Mouse (Mus musculus) forebrain, embryonic 14.5 days (tissue): ENCODE measurements around the gene Rnf11. TPM values are rescaled to one million over a fixed set of nuclear protein-coding genes. Genes with fewer than 3 reads are reported as not detected.

Experiments used
- ATAC-seq: fragments of 200-750 bp; cut with Nextera tagmentation; 2 replicates; pipeline ENCODE4 v1.8.0; 2017; ENCODE audit warnings: mild to moderate bottlenecking, moderate library complexity
- DNase-seq: peaks from one replicate; pipeline ENCODE4 v3.0.0-alpha.2; 2015; ENCODE audit warnings: low spot score
- H3K27ac ChIP-seq: fragments of 300-500 bp; sonication (generic); 2 replicates; pipeline ENCODE4 v1.5.1; 2014; ENCODE audit warnings: low read depth, mild to moderate bottlenecking, control low read depth, low read length, moderate library complexity
- H3K27me3 ChIP-seq: fragments of 300-500 bp; sonication (generic); replicated peaks from 2 replicates; pipeline ENCODE4 v1.6.1; 2014; ENCODE audit warnings: low read length, control low read depth, mixed read lengths; ENCODE audit not compliant: control insufficient read depth, insufficient read depth
- H3K36me3 ChIP-seq: fragments of 300-500 bp; sonication (generic); 2 replicates; pipeline ENCODE4 v1.6.1; 2014; ENCODE audit warnings: low read length, control low read depth; ENCODE audit not compliant: control insufficient read depth, insufficient read depth
- H3K4me1 ChIP-seq: fragments of 300-500 bp; sonication (generic); 2 replicates; pipeline ENCODE4 v1.6.1; 2014; ENCODE audit warnings: antibody characterized with exemption, low read length, control low read depth; ENCODE audit not compliant: control insufficient read depth, insufficient read depth
- H3K4me2 ChIP-seq: fragments of 300-500 bp; sonication (generic); 2 replicates; pipeline ENCODE4 v1.6.1; 2014; ENCODE audit warnings: mild to moderate bottlenecking, control low read depth, low read length
- H3K4me3 ChIP-seq: fragments of 300-500 bp; sonication (generic); 2 replicates; pipeline ENCODE4 v1.5.1; 2014; ENCODE audit warnings: low read depth, low read length, control low read depth
- H3K9ac ChIP-seq: fragments of 300-500 bp; sonication (generic); 2 replicates; pipeline ENCODE4 v1.6.1; 2014; ENCODE audit warnings: mild to moderate bottlenecking, low read length, control low read depth, moderate library complexity
- H3K9me3 ChIP-seq: fragments of 300-500 bp; sonication (generic); replicated peaks from 2 replicates; pipeline ENCODE4 v1.6.1; 2016; ENCODE audit warnings: low read length, control low read depth, mixed read lengths; ENCODE audit not compliant: control insufficient read depth
- WGBS: fragments of 180-500 bp; shearing (Covaris S2); extraction: QIAGEN DNeasy Blood & Tissue Kit; methylation state at CpG from one replicate; pipeline ENCODE4 v1.1.7; 2014; 5-methylcytosine and 5-hydroxymethylcytosine counted together
- polyA plus RNA-seq: library from polyadenylated mRNA; unstranded; fragments of >200 nt; fragmentation: Nextera tagmentation; extraction: Ambion mirVana; gene quantifications from 2 replicates; pipeline ENCODE4 v1.2.1, GENCODE M21; 2014

Rnf11 gene
- polyA plus RNA-seq, 1 experiment from 2014 or later = 74.1 TPM

- H3K4me3 ChIP-seq = no peak overlapping the region
- 94% methylated on average over 7 of the region's 7 CpGs for WGBS
- DNase-seq = no peak
Observed at GRCm38 (mm10) chr4:109430250-109430649, 54.3 kb downstream of the Rnf11 start.

GRCm38 (mm10) chr4:109427058-109427457 lies 57.5 kb downstream of the Rnf11 start:
- DNase-seq = no peak
- Histone ChIP-seq H3K27ac (no peak overlapping the region), H3K27me3 (no peaks in the 10 kb centered on the region), H3K4me2 (no peak overlapping the region), H3K4me3 (no peak overlapping the region), H3K9me3 (no peaks in the 10 kb centered on the region), H3K4me1 (no peaks in the 10 kb centered on the region), H3K36me3 (no peaks in the 10 kb centered on the region), H3K9ac (no peak overlapping the region)
- WGBS = 79% methylated on average over 1 of the region's 1 CpGs
- ATAC-seq = no peak

More at GRCm38 (mm10) chr4:109430250-109430649, 54.3 kb downstream of the Rnf11 start:
- Histone ChIP-seq H3K9me3 (no peaks in the 10 kb centered on the region), H3K9ac (no peak overlapping the region), H3K27ac (no peak overlapping the region), H3K4me1 (no peaks in the 10 kb centered on the region), H3K4me2 (no peak overlapping the region), H3K36me3 (no peaks in the 10 kb centered on the region), H3K27me3 (no peaks in the 10 kb centered on the region)
- ATAC-seq = no peak

GRCm38 (mm10) chr4:109423438-109423837 lies 61.1 kb downstream of the Rnf11 start:
- Histone ChIP-seq H3K4me1 (no peaks in the 10 kb centered on the region), H3K27ac (no peak overlapping the region), H3K4me3 (no peak overlapping the region), H3K9me3 (no peaks in the 10 kb centered on the region), H3K36me3 (no peaks in the 10 kb centered on the region), H3K27me3 (no peaks in the 10 kb centered on the region), H3K9ac (no peak overlapping the region), H3K4me2 (no peak overlapping the region)
- 67% methylated on average over 2 of the region's 2 CpGs for WGBS
- ATAC-seq (no peak), DNase-seq (no peak)

- no peak for ATAC-seq
- Histone ChIP-seq H3K27ac (no peak overlapping the region), H3K4me2 (no peak overlapping the region), H3K27me3 (no peaks in the 10 kb centered on the region), H3K9me3 (no peaks in the 10 kb centered on the region), H3K9ac (no peak overlapping the region), H3K4me1 (no peaks in the 10 kb centered on the region), H3K4me3 (no peak overlapping the region), H3K36me3 (no peaks in the 10 kb centered on the region)
- no peak for DNase-seq
- 83% methylated on average over 6 of the region's 6 CpGs for WGBS
Observed at GRCm38 (mm10) chr4:109422436-109422835, 62.1 kb downstream of the Rnf11 start.

DNA sequence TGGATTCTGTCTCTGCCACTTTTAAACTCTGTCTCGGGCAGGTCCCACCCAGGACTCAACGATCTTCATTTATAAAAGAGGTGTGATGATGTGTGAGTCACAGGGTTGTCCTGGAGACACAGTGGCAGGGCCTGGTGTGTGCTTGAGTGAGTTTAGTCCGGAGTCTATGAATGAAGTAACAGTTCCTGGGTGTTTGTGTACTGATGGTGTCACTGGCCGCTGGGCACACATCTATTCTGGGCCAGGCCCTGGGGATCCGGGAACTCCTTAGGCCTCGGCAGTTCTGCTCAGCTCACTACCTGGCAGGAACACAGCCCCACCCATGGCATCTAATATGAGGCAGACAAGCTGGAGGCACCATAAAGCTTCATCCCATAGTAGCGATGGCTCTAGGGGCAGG lies 62.9 kb downstream of the Rnf11 start:
- Histone ChIP-seq H3K9me3 (no peaks in the 10 kb centered on the region), H3K4me1 (no peaks in the 10 kb centered on the region), H3K9ac (no peak overlapping the region), H3K4me3 (no peak overlapping the region), H3K27ac (no peak overlapping the region), H3K4me2 (no peak overlapping the region), H3K36me3 (no peaks in the 10 kb centered on the region), H3K27me3 (no peaks in the 10 kb centered on the region)
- ATAC-seq = no peak
- WGBS = 85% methylated on average over 7 of the region's 7 CpGs
- DNase-seq = no peak

DNA sequence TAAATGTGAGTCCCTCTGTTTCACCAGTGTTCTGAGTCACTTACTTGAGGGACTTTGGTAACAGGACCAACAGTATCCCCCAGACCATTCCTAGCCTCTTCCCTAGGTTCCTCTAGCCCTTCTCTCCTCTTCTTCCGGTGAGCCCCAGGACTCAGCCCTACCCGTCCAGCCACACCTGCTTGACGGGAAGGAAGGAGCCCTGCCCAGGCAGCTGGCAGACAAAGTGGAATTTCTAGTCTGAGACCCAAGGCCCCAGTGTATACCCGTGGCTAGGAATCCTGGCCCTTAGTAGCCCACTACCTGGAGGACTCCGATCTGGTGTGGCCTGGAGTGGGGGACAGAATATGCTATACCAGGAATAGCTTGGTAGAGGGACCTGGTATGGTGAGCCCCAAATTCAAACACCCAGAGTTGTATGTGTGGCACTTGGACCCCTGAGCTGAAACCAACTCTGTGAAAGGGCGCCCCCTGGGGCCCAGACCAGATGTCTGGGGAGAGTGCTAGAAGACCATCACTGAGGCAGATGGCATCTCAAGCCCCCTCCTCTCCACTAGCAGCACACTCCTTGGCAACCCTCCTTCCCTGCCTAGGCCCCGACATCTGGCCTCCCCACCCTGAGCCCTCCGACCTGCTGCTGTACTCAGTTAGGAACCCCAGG lies 64.3 kb downstream of the Rnf11 start:
- no peak for DNase-seq
- no peak overlapping the region for H3K27ac ChIP-seq
- H3K36me3 ChIP-seq = no peaks in the 10 kb centered on the region
- no peaks in the 10 kb centered on the region for H3K4me1 ChIP-seq
- no peaks in the 10 kb centered on the region for H3K9me3 ChIP-seq
- H3K9ac ChIP-seq = no peak overlapping the region
- no peak overlapping the region for H3K4me2 ChIP-seq
- ATAC-seq = no peak
- H3K27me3 ChIP-seq = no peaks in the 10 kb centered on the region
- WGBS = 68% methylated on average over 8 of the region's 8 CpGs
- no peak overlapping the region for H3K4me3 ChIP-seq

DNA sequence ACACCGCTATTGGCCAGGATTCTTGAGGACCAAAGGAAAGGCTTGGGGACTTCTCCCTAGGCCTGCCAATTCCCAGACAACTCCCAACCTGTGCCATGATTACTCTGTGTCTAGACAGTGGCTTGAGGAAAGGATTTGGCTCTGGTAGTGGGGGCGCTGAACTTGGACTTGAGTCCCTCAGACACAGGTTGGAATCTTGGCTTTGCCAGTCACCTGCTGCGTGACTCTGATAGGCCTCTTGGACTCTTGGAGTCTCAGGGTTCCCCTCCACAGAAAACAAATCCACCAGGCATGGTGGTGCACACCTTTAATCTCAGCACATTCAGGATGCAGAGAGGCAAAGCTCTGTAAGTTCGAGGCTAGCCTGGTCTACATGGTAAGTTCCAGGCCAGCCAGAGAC lies 65.0 kb downstream of the Rnf11 start:
- no peak overlapping the region for H3K9ac ChIP-seq
- no peaks in the 10 kb centered on the region for H3K4me1 ChIP-seq
- H3K4me3 ChIP-seq = no peak overlapping the region
- H3K27me3 ChIP-seq = no peaks in the 10 kb centered on the region
- H3K4me2 ChIP-seq = no peak overlapping the region
- WGBS = 89% methylated on average over 4 of the region's 4 CpGs
- H3K27ac ChIP-seq = no peak overlapping the region
- H3K9me3 ChIP-seq = no peaks in the 10 kb centered on the region
- ATAC-seq (no peak), DNase-seq (no peak)
- H3K36me3 ChIP-seq = no peaks in the 10 kb centered on the region

DNA sequence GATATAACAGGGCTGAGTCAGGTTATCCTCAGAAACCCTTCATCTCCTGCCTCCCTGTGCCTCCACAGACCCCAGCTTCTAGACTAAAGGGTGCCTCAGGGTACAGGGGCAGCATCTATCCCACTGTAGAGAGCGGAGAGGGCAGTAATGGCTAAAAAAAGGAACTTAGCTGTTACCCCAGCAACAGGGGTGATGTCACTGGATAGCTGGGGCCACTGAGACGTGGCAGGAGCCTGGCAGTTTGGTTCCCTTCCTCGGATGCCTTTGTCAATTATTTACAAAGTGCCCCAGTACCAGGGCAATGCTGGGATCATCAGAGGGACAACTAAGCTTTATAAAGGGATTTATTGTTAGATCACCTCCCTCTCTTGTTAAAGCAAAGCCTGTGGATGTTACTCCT lies 65.5 kb downstream of the Rnf11 start:
- no peaks in the 10 kb centered on the region for H3K36me3 ChIP-seq
- ATAC-seq (no peak), DNase-seq (no peak)
- no peaks in the 10 kb centered on the region for H3K9me3 ChIP-seq
- H3K9ac ChIP-seq = no peak overlapping the region
- no peaks in the 10 kb centered on the region for H3K4me1 ChIP-seq
- H3K4me3 ChIP-seq = no peak overlapping the region
- 18% methylated on average over 3 of the region's 3 CpGs for WGBS
- no peak overlapping the region for H3K27ac ChIP-seq
- H3K4me2 ChIP-seq = no peak overlapping the region
- no peaks in the 10 kb centered on the region for H3K27me3 ChIP-seq

- Histone ChIP-seq H3K9me3 (no peaks in the 10 kb centered on the region), H3K27me3 (no peaks in the 10 kb centered on the region), H3K4me3 (no peak overlapping the region), H3K4me1 (no peaks in the 10 kb centered on the region), H3K4me2 (no peak overlapping the region), H3K27ac (no peak overlapping the region), H3K36me3 (no peaks in the 10 kb centered on the region), H3K9ac (no peak overlapping the region)
- 88% methylated on average over 1 of the region's 1 CpGs for WGBS
- ATAC-seq (no peak), DNase-seq (no peak)
Observed at GRCm38 (mm10) chr4:109417998-109418397, 66.5 kb downstream of the Rnf11 start.
